Mouse (Mus musculus) heart, postnatal 36 days (tissue): ENCODE measurements around the gene Kpna2. TPM values are rescaled to one million over a fixed set of nuclear protein-coding genes. Genes with fewer than 3 reads are reported as not detected.

Experiments
- DNase-seq, 2 experiments: peaks; one replicate each; pipeline ENCODE4 v3.0.0; 2021 to 2022
- intact Hi-C: fragments of 180-260 bp; cut with DNase I; formaldehyde crosslinking; loops from one replicate; pipeline ENCODE4 v1.15.1; 2025
- total RNA-seq, 2 experiments: library from RNA; stranded (reverse); gene quantifications; 2 replicates each; pipeline ENCODE4 v1.2.3; 2021

The Kpna2 gene
- total RNA-seq: 10 to 100 TPM; 60.8 to 67.1 TPM

GRCm38 (mm10) chr11:106999151-106999948 lies at the start of gene Kpna2:
Gene Kpna2 (minus strand): TSS chr11:106999541.
- peak; percentile 90 for DNase-seq
- intact Hi-C loops: loop anchor here (1.0 kb wide), 1 partner anchor 45 kb away; no protein-coding TSS in a partner anchor

- DNase-seq: no peak
Measured at GRCm38 (mm10) chr11:107046766-107047620, 47.7 kb upstream of the Kpna2 start.

DNA sequence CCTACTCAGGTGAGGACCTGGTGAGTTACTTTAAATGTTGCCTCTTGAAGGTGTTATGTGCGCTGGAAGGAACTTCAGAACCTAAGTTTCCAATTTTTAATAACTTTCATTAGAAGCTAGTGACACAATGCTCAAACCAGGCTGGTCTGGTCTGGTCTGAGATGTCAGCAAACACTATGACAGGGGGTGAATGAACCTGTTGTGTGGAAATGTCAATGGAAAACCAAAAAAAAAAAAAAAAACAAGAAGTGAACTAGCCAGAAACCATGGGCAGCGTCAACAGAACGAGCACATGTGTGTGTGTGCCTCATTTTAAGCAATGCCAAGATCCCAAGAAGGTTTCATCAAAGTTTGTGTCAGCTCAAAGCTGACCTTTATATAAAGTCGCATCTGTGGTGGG lies 46.2 kb upstream of the Kpna2 start:
- intact Hi-C loops: no loop called here
- no peak for DNase-seq

More at GRCm38 (mm10) chr11:107046766-107047620, 47.7 kb upstream of the Kpna2 start:
- intact Hi-C loops: no loop called here

GRCm38 (mm10) chr11:107044321-107044720 lies 45.0 kb upstream of the Kpna2 start:
- intact Hi-C loops: loop anchor here (1.0 to 5.0 kb wide), 2 partner anchors 45 to 192 kb away; partner anchors contain the start of gene Kpna2
- peak; percentile 67 to 73 for DNase-seq

GRCm38 (mm10) chr11:107043361-107043760 lies 44.0 kb upstream of the Kpna2 start:
- intact Hi-C loops: loop anchor here (2.0 to 5.0 kb wide), 2 partner anchors 15 to 191 kb away; no protein-coding TSS in a partner anchor

GRCm38 (mm10) chr11:107041396-107041795 lies 42.1 kb upstream of the Kpna2 start:
- intact Hi-C loops: loop anchor here (5.0 kb wide), 1 partner anchor 189 kb away; no protein-coding TSS in a partner anchor
- DNase-seq: no peak

More at GRCm38 (mm10) chr11:107043361-107043760, 44.0 kb upstream of the Kpna2 start:
- no peak for DNase-seq

- intact Hi-C loops: loop anchor here (5.0 kb wide), 1 partner anchor 177 kb away; no protein-coding TSS in a partner anchor
Measured at GRCm38 (mm10) chr11:107039417-107039816, 40.1 kb upstream of the Kpna2 start.

GRCm38 (mm10) chr11:107034085-107034810 lies 34.9 kb upstream of the Kpna2 start:
- intact Hi-C loops: no loop called here
- no peak for DNase-seq

More at GRCm38 (mm10) chr11:107039417-107039816, 40.1 kb upstream of the Kpna2 start:
- DNase-seq: no peak

DNA sequence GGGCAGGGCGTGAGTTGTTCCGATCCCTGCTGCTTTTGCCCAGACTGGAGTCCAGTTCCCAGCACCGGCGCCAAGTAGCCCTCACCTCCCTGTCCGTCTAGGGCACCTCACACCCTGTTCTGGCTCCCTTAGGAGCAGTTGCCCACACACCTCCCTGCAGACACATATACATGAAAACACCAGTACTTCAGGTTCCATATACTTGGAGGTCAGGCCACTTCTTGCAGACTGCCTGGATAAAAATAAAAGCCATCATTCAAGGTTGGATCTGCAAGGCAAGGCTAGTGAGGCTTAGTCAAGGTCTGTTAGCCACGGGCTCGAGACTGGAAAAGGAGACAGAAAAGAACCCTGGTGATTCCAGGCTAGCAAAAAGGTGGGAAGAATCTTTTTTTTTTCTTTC lies 32.3 kb upstream of the Kpna2 start:
- intact Hi-C loops: no loop called here
- no peak for DNase-seq

DNA sequence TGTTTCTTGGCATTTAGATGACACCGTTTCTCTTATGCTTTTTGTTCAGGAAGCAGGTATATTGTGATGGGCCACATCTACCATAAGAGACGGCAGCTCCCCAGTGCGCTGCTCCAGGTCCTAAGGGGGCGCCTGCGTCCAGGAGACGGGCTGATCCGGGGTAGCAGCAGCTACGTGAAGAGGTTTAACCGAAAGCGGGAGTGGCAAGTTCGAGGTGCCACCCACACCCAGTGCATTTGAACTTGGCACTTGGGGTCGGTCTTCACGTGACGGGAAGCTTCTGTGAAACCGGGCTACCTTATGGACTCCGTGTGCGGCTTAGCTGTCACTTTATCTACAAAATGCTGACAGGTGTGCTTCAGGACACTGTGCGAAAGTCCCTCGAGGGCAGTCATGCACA lies 30.2 kb upstream of the Kpna2 start:
- intact Hi-C loops: loop anchor here (2.0 kb wide), 1 partner anchor 13 kb away; no protein-coding TSS in a partner anchor
- no peak for DNase-seq

GRCm38 (mm10) chr11:107028754-107029153 lies 29.4 kb upstream of the Kpna2 start:
- no peak for DNase-seq
- intact Hi-C loops: loop anchor here (2.0 kb wide), 1 partner anchor 14 kb away; no protein-coding TSS in a partner anchor

DNA sequence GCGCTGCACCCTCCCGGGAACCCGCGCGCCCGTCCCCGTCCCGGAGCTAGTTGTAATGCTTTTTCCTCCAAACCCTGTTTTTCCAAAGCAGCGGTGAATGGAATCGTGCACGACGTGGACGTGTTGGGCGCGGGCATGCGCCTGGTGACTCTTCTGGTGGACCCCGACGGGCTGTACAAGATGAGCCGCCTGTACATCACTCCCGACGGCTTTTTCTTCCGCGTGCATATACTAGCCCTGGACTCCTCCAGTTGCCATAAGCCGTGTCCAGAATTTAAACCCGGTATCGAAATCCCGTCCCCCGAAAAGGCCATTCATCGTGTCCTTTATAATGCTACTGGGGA lies 28.9 kb upstream of the Kpna2 start:
- no peak for DNase-seq
- intact Hi-C loops: loop anchor here (2.0 kb wide), 1 partner anchor 15 kb away; no protein-coding TSS in a partner anchor

DNA sequence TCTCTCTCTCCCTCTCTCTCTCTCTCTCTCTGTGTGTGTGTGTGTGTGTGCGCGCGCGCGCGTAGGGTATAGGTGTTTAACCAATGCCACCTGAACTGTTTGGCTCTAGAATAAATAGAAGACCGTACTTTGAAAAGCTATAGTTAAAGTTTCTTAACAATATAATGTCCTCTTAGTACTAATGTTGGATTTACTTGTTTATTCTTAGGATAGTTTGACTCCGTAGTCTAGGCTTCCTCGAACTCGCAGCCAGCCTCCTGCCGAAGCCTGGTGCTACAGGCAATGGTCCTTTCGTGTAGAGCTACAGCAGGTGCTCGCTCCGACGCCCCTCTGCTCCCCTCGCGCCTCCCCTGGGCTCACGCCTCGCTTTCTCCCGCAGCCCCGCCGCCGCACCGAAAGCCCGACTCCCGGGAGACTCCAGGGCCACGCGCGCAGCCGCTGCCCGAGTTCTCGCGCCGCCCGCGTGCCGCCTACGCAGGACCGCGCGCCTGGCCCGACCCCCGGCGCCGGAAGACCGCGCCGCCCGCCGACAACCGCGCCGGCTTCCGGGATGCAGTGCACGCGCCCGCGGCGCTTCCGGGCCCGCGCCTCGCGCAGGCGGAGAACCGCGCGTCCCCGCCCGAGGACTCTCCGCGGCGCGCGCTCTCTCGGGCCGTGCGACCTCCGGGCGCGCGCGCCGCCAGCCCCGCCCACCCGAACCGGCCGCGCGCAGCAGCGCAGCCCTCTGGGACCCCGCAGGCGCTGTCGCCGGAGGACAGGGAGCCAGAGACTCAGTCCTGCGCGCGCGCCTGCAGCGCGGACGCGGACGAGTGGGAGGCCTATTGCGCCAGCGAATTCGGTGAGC lies 28.3 kb upstream of the Kpna2 start:
- intact Hi-C loops: loop anchor here (2.0 kb wide), 1 partner anchor 15 kb away; no protein-coding TSS in a partner anchor
- DNase-seq: peak; percentile 87 to 89

DNA sequence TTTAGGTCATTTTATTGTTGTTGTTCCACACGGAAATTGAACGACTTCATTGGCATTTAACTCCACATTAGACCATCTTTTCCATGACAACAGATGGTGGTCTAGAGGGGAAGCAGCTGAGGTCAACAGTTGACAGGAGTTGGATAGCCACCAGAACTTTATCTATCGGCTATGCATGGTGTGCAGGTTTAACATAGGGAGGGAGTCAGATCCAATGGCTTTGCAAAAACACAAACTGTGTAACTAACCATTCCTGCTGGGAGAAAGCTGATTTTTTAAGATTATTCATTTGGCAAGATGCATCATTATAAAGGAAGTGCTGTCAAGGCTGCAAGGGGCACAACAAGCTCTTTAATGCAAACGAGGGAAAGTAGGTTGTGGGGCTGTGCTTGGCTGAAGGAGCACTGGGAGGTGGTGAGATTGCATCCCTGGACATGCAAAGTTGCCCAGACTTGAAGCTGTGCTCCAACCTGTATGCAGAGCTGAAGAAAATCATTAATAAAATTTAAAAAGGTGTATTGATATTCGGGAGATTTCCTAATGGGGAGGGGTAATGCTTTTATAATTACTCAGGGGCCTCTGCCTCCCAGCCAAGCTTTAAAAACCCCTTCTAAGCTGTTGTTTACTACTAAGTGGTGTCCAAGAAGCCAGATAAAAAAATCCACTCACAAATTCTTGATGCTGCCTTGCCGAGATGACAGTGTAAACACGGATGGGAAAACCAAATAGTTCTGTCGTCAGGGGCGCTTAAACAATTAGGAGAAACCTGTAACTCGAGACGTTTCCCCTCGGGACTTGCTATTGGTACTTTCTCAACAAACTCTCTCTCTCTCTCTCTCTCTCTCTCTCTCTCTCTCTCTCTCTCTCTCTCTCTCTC lies 27.5 kb upstream of the Kpna2 start:
- DNase-seq: peak in 1 of 2 experiments; percentile 22
- intact Hi-C loops: no loop called here

GRCm38 (mm10) chr11:107025411-107026321 lies 26.3 kb upstream of the Kpna2 start, which contains the start of gene 1810010H24Rik:
Gene 1810010H24Rik (plus strand): TSS chr11:107025681.
- peak; percentile 32 to 42 for DNase-seq
- intact Hi-C loops: no loop called here

DNA sequence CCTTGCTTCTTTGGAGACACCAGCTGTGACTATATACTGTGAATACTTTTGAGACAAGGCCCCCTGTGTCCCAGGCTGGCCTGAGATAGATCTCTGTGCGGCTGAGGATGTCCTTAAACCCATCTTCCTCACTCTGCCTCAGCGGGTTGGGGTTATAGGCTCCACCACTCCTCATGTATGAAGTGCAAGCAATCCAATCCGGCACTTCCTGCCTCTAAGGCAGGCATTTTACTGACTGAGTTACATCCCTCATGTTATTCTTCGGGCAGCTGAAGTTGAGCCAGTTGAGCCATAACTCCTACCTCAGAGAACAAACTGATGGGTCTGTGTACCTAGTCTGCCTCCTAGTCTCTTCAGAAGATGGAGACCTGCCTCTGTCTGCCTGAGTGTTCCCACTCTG lies 25.1 kb upstream of the Kpna2 start:
- intact Hi-C loops: no loop called here
- DNase-seq: no peak

- intact Hi-C loops: no loop called here
- no peak for DNase-seq
Measured at GRCm38 (mm10) chr11:107022050-107022683, 22.8 kb upstream of the Kpna2 start.
